Mouse (Mus musculus): ENCODE data around the gene Mplkip.

The Mplkip gene

GRCm38 (mm10) chr13:17694911-17695699 lies at the start of gene Mplkip, which contains the start of gene Sugct:
TSS of gene Mplkip (plus strand) at chr13:17695192.
TSS of gene Sugct (minus strand) at chr13:17695553.
- peak; percentile 100 for DNase-seq

- DNase-seq = no peak
Observed at GRCm38 (mm10) chr13:17667380-17667779, 27.6 kb upstream of the Mplkip start.

- DNase-seq = no peak
Observed at GRCm38 (mm10) chr13:17671122-17671521, 23.9 kb upstream of the Mplkip start.

- no peak for DNase-seq
Observed at GRCm38 (mm10) chr13:17689461-17689860, 5.5 kb upstream of the Mplkip start.

GRCm38 (mm10) chr13:17690686-17691085 lies 4.3 kb upstream of the Mplkip start:
- DNase-seq = no peak

GRCm38 (mm10) chr13:17691436-17691835 lies 3.6 kb upstream of the Mplkip start:
- no peak for DNase-seq

GRCm38 (mm10) chr13:17693816-17694215 lies 1.2 kb upstream of the Mplkip start:
- DNase-seq = peak; percentile 17

- DNase-seq = no peak
Observed at GRCm38 (mm10) chr13:17694414-17694813, 578 bp upstream of the Mplkip start.

GRCm38 (mm10) chr13:17695898-17696580 lies 1.0 kb downstream of the Mplkip start:
- DNase-seq = no peak

- no peak for DNase-seq
Observed at GRCm38 (mm10) chr13:17700090-17700715, 5.2 kb downstream of the Mplkip start.

GRCm38 (mm10) chr13:17701322-17701721 lies 6.3 kb downstream of the Mplkip start:
- DNase-seq = no peak

- no peak for DNase-seq
Observed at GRCm38 (mm10) chr13:17702311-17702710, 7.3 kb downstream of the Mplkip start.

- DNase-seq = no peak
Observed at GRCm38 (mm10) chr13:17705188-17705826, 10.3 kb downstream of the Mplkip start.

GRCm38 (mm10) chr13:17708784-17709311 lies 13.9 kb downstream of the Mplkip start:
- no peak for DNase-seq

- DNase-seq = no peak
Observed at GRCm38 (mm10) chr13:17717357-17717756, 22.4 kb downstream of the Mplkip start.

GRCm38 (mm10) chr13:17727922-17728321 lies 32.9 kb downstream of the Mplkip start:
- no peak for DNase-seq

- no peak for DNase-seq
Observed at GRCm38 (mm10) chr13:17728798-17729197, 33.8 kb downstream of the Mplkip start.
